Mouse (Mus musculus): ENCODE results near the gene Sdad1.

- no peak for TF ChIP-seq CTCF (IDR thresholded peaks at IDR 0.05)
- TF ChIP-seq EP300 (IDR thresholded peaks at IDR 0.05) = no peak
These were observed 34.7 kb upstream of the Sdad1 start for GRCm38 (mm10) chr5:92345006-92345405.
